Mouse (Mus musculus) CH12.LX (cell line): Measurements from ENCODE around the gene Ass1.

Experiments used
- CTCF ChIP-seq, 2 experiments: IDR thresholded peaks in 1 of 2; conservative IDR thresholded peaks in 1 of 2; 2 replicates each; pipeline ENCODE4 v1.5.1; 2011 to 2012; ENCODE audit warnings: low read depth in 2 of 2, low read length in 2 of 2, improper control_type of control experiment in 1 of 2, inconsistent platforms in 1 of 2, mild to moderate bottlenecking in 1 of 2, moderate library complexity in 1 of 2
- NRF1 ChIP-seq: IDR thresholded peaks from 2 replicates; pipeline ENCODE4 v1.6.1; 2014; ENCODE audit warnings: low read depth, mild to moderate bottlenecking, inconsistent platforms, low read length, improper control_type of control experiment, moderate library complexity
- SMC3 ChIP-seq: IDR thresholded peaks from 2 replicates; pipeline ENCODE4 v1.6.1; 2011; ENCODE audit warnings: low read depth, low read length, improper control_type of control experiment
- ZNF384 ChIP-seq: IDR thresholded peaks from 2 replicates; pipeline ENCODE4 v1.6.1; 2012; ENCODE audit warnings: low read depth, low read length, improper control_type of control experiment, inconsistent platforms

GRCm38 (mm10) chr2:31454280-31454679 is 15.7 kb upstream of the Ass1 start:
- TF ChIP-seq NRF1 (no peak), CTCF (conservative IDR thresholded peaks at IDR 0.05 in 1 of 2, IDR thresholded peaks at IDR 0.05 in 1 of 2; ENCODE audit: low read depth in 2 of 2, low read length in 2 of 2) (no peak), SMC3 (no peak), ZNF384 (no peak)
